8 mouse cellular contexts compared by ENCODE assay signal in genomic region chr14:18511094-18511493, GRCm38 (mm10).
DNase-seq lines count a peak whose midpoint lies in the region; ATAC-seq lines count a peak whose summit lies in the region.

No protein-coding gene starts in this region.

- intact Hi-C loops in left cerebral cortex, postnatal 25 days (cut with DNase I) = no loop called here
- intact Hi-C loops in left cerebral cortex, postnatal 10 days (cut with DNase I) = no loop called here

- no peak for ATAC-seq in erythroid progenitor cell, adult 5-6 weeks (replicated peaks; ENCODE audit: low FRiP score, poor library complexity, severe bottlenecking)

- peak; percentile 21 for DNase-seq in adrenal gland, postnatal 14 days
- no peak for DNase-seq in adrenal gland, postnatal 25 days
- peak; percentile 0 to 1 for DNase-seq in left cerebral cortex, postnatal 25 days (ENCODE audit: low spot score in 2 of 2)
- no peak for DNase-seq in left cerebral cortex, adult 11 months (ENCODE audit: low spot score)
- peak; percentile 22 for DNase-seq in embryo, embryonic 9.5 days (ENCODE audit: extremely low spot score)
- DNase-seq in skeletal muscle tissue, adult 2 months (ENCODE audit: low read depth, low spot score) = peak; percentile 54
- DNase-seq in left cerebral cortex, postnatal 10 days (ENCODE audit: extremely low spot score in 1 of 2, low spot score in 2 of 2) = no peak

Comparison
In these comparisons a context has a peak if more than half of its experiments do, and no peak if none do; other contexts are left out.
1. DNase-seq: peak in adrenal gland, postnatal 14 days (single experiment), left cerebral cortex, postnatal 25 days (2 of 2), embryo, embryonic 9.5 days (single experiment) and skeletal muscle tissue, adult 2 months (single experiment); none in adrenal gland, postnatal 25 days (single experiment), left cerebral cortex, adult 11 months (single experiment) and left cerebral cortex, postnatal 10 days (0 of 2).